In genomic region chr13:3746524-3746923, GRCm38 (mm10) we compare ENCODE assay signal across 15 mouse cellular contexts. TPM values are rescaled to one million over a fixed set of nuclear protein-coding genes. Genes with fewer than 3 reads are reported as not detected.
DNase-seq lines count a peak whose midpoint lies in the region; ATAC-seq lines count a peak whose summit lies in the region.
"Had no signal": no experiment of that assay in that cellular context is flagged by ENCODE, and none has a peak within 500 bp of the region (broad histone marks: within the 10 kb centered on the region; RNA-seq: fewer than 3 reads in every experiment).

No protein-coding gene starts in this region.

- no peaks in the 10 kb centered on the region for H3K36me3 ChIP-seq in lung, embryonic 16.5 days (ENCODE audit: control insufficient read depth, insufficient read depth, low read length)
- no peaks in the 10 kb centered on the region for H3K36me3 ChIP-seq in embryonic facial prominence, embryonic 11.5 days (replicated peaks; ENCODE audit: control insufficient read depth, insufficient read depth, low read depth, low read length)
- H3K36me3 ChIP-seq in limb, embryonic 10.5 days: no peaks in the 10 kb centered on the region
- H3K36me3 ChIP-seq in stomach, embryonic 16.5 days (ENCODE audit: control insufficient read depth, insufficient read depth, low read length): no peaks in the 10 kb centered on the region
- H3K36me3 ChIP-seq: G1E; heart, embryonic 15.5 days; liver, embryonic 12.5 days had no signal

- no peak overlapping the region for H3K9ac ChIP-seq in lung, embryonic 16.5 days (ENCODE audit: low read length)
- no peak overlapping the region for H3K9ac ChIP-seq in embryonic facial prominence, embryonic 11.5 days (replicated peaks; ENCODE audit: low read length)
- no peak overlapping the region for H3K9ac ChIP-seq in stomach, embryonic 16.5 days (ENCODE audit: low read length)
- H3K9ac ChIP-seq: heart, embryonic 15.5 days; liver, embryonic 12.5 days had no signal

- no peak for ATAC-seq in lung, embryonic 16.5 days (ENCODE audit: low read depth)
- no peak; the same call in 1 of the 2 replicates for ATAC-seq in embryonic facial prominence, embryonic 11.5 days (replicated peaks; ENCODE audit: insufficient number of reproducible peaks, low FRiP score, low TSS enrichment, low read depth)
- no peak for ATAC-seq in stomach, embryonic 16.5 days (ENCODE audit: insufficient read depth, low FRiP score)
- ATAC-seq: inflammation-experienced regulatory T-cells, adult 6 months; liver, embryonic 12.5 days had no signal

- 0 out of 2 replicates have a peak overlapping the region, but pooled peaks have one; percentile 5 for H3K27ac ChIP-seq in lung, embryonic 16.5 days (ENCODE audit: low read length)
- H3K27ac ChIP-seq in embryonic facial prominence, embryonic 11.5 days (replicated peaks; ENCODE audit: low read depth, low read length): peak overlapping the region; percentile 78
- peak overlapping the region; percentile 78 for H3K27ac ChIP-seq in limb, embryonic 10.5 days
- H3K27ac ChIP-seq in stomach, embryonic 16.5 days (ENCODE audit: low read length): peak overlapping the region; percentile 46
- H3K27ac ChIP-seq: heart, embryonic 15.5 days; layer of hippocampus, adult 2 months; liver, embryonic 12.5 days had no signal

- WGBS in lung, embryonic 16.5 days: 75% methylated on average over 10 of the region's 10 CpGs
- 15% methylated on average over 10 of the region's 10 CpGs for WGBS in embryonic facial prominence, embryonic 11.5 days
- 34% methylated on average over 10 of the region's 10 CpGs for WGBS in limb, embryonic 10.5 days
- WGBS in stomach, embryonic 16.5 days: 53% methylated on average over 10 of the region's 10 CpGs

- no peaks in the 10 kb centered on the region for H3K9me3 ChIP-seq in lung, embryonic 16.5 days (ENCODE audit: control insufficient read depth, low read length)
- no peaks in the 10 kb centered on the region for H3K9me3 ChIP-seq in embryonic facial prominence, embryonic 11.5 days (replicated peaks; ENCODE audit: control insufficient read depth, low read length)
- H3K9me3 ChIP-seq in limb, embryonic 10.5 days (replicated peaks): no peaks in the 10 kb centered on the region
- no peaks in the 10 kb centered on the region for H3K9me3 ChIP-seq in stomach, embryonic 16.5 days (replicated peaks; ENCODE audit: control insufficient read depth, low read length)
- H3K9me3 ChIP-seq: G1E; heart, embryonic 15.5 days; liver, embryonic 12.5 days; megakaryocyte, embryonic 14.5 days had no signal

- no peak overlapping the region for H3K4me2 ChIP-seq in lung, embryonic 16.5 days (ENCODE audit: low read depth, low read length)
- H3K4me2 ChIP-seq in embryonic facial prominence, embryonic 11.5 days (ENCODE audit: low read depth, low read length): no peak overlapping the region
- H3K4me2 ChIP-seq in stomach, embryonic 16.5 days (ENCODE audit: low read depth, low read length): no peak overlapping the region
- H3K4me2 ChIP-seq: heart, embryonic 15.5 days; liver, embryonic 12.5 days had no signal

- peaks cover 40% of the 10 kb centered on the region for H3K4me1 ChIP-seq in lung, embryonic 16.5 days (replicated peaks; ENCODE audit: control insufficient read depth, insufficient read depth, low read length)
- H3K4me1 ChIP-seq in embryonic facial prominence, embryonic 11.5 days (ENCODE audit: control insufficient read depth, insufficient read depth, low read length): peaks cover 3% of the 10 kb centered on the region; the same call in 1 of the 2 replicates
- H3K4me1 ChIP-seq in limb, embryonic 10.5 days: peaks cover 47% of the 10 kb centered on the region
- peaks cover 38% of the 10 kb centered on the region for H3K4me1 ChIP-seq in stomach, embryonic 16.5 days (ENCODE audit: control insufficient read depth, insufficient read depth, low read length)

- DNase-seq in lung, postnatal 4 days: no peak
- peak; percentile 90 for DNase-seq in embryonic facial prominence, embryonic 11.5 days (ENCODE audit: low spot score)
- DNase-seq in limb, embryonic 10.5 days (ENCODE audit: low spot score): peak; percentile 52
- DNase-seq in left cerebral cortex, postnatal 4 days: no peak
- DNase-seq in adrenal gland, postnatal 36 days: no peak
- DNase-seq: right cerebral cortex, postnatal 25 days had no signal

- intact Hi-C loops in left cerebral cortex, postnatal 4 days (cut with DNase I): no loop called here

- H3K4me3 ChIP-seq in lung, embryonic 16.5 days (ENCODE audit: low read length): no peak overlapping the region
- H3K4me3 ChIP-seq in embryonic facial prominence, embryonic 11.5 days (ENCODE audit: low read depth, low read length): no peak overlapping the region
- H3K4me3 ChIP-seq in limb, embryonic 10.5 days: no peak overlapping the region
- no peak overlapping the region for H3K4me3 ChIP-seq in stomach, embryonic 16.5 days (replicated peaks; ENCODE audit: low read length)
- H3K4me3 ChIP-seq: heart, embryonic 15.5 days; layer of hippocampus, adult 2 months; liver, embryonic 12.5 days; megakaryocyte, embryonic 14.5 days had no signal

- no peaks in the 10 kb centered on the region for H3K27me3 ChIP-seq in lung, embryonic 16.5 days (ENCODE audit: control insufficient read depth, insufficient read depth, low read depth, low read length)
- no peaks in the 10 kb centered on the region for H3K27me3 ChIP-seq in embryonic facial prominence, embryonic 11.5 days (ENCODE audit: control insufficient read depth, insufficient read depth, low read length)
- H3K27me3 ChIP-seq in limb, embryonic 10.5 days (ENCODE audit: low read depth, poor library complexity, severe bottlenecking): no peaks in the 10 kb centered on the region
- no peaks in the 10 kb centered on the region for H3K27me3 ChIP-seq in stomach, embryonic 16.5 days (ENCODE audit: control insufficient read depth, insufficient read depth, low read length)
- H3K27me3 ChIP-seq: heart, embryonic 15.5 days; liver, embryonic 12.5 days; megakaryocyte, embryonic 14.5 days had no signal

RNA-seq across cellular contexts. Expression of gene Calml3, which starts 57.6 kb away (rescaled TPM):
- 0.24 and 0.39 TPM in 2 replicates for polyA plus RNA-seq in lung, embryonic 16.5 days (2015; fragmentation: Nextera tagmentation; extraction: Ambion mirVana)
- polyA plus RNA-seq in embryonic facial prominence, embryonic 11.5 days (2014; fragmentation: Nextera tagmentation; extraction: Ambion mirVana): 0.29 and 0.39 TPM in 2 replicates
- polyA plus RNA-seq in limb, embryonic 10.5 days (2016; fragmentation: Nextera tagmentation; extraction: Ambion mirVana): not detected in 2 replicates
- 25.1 and 40.9 TPM in 2 replicates for polyA plus RNA-seq in stomach, embryonic 16.5 days (2015; fragmentation: Nextera tagmentation; extraction: Ambion mirVana)
- not detected for total RNA-seq in left cerebral cortex, postnatal 4 days (2021)
- total RNA-seq in adrenal gland, postnatal 36 days (2021): under 1 TPM; 0.33 to 0.36 TPM
- total RNA-seq: gastrocnemius, adult 18-20 months; layer of hippocampus, adult 2 months had no signal
- polyA plus RNA-seq: G1E; heart, embryonic 15.5 days; inflammation-experienced regulatory T-cells, adult 6 months; liver, embryonic 12.5 days had no signal

Comparison
In these comparisons a context has a peak if more than half of its experiments do, and no peak if none do; other contexts are left out.
1. H3K27ac ChIP-seq: peak in every context shown above with its lines; median percentile 78 in embryonic facial prominence, embryonic 11.5 days; 78 in limb, embryonic 10.5 days; 46 in stomach, embryonic 16.5 days; 5 in lung, embryonic 16.5 days.
2. DNase-seq: peak in embryonic facial prominence, embryonic 11.5 days (single experiment) and limb, embryonic 10.5 days (single experiment); none in lung, postnatal 4 days (0 of 2), left cerebral cortex, postnatal 4 days (single experiment) and adrenal gland, postnatal 36 days (0 of 2).
3. RNA of gene Calml3, which starts 57.6 kb away (polyA plus RNA-seq): 25.1 to 40.9 TPM in stomach, embryonic 16.5 days; 0.29 to 0.39 TPM in embryonic facial prominence, embryonic 11.5 days, 0.24 to 0.39 TPM in lung, embryonic 16.5 days and not detected in limb, embryonic 10.5 days; every median in the first group is over 10 times any median in the second.